In the genomic region with DNA sequence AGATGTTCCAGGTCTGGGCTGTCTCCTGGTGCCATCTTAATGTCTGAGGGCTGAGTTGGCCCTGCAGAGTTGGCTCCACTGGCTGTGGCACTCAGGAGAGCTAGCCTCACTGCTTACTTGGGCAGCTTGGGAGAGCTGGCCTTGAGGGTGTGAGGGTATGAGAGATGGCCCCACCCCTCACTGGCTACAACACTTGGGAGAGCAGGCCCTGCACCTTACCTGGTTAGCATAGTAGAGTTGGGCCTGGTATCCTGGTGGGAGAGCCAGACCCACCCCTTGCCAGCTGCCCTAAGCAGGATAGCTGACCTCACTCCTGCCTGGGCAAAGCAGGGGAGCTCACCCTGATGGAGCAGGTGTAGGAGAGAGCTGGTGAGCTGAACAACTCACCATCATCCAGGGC, we compare ENCODE assay signal across 19 mouse cellular contexts. TPM values are rescaled to one million over a fixed set of nuclear protein-coding genes. Genes with fewer than 3 reads are reported as not detected.
DNase-seq lines count a peak whose midpoint lies in the region; ATAC-seq and TF ChIP-seq lines count a peak whose summit lies in the region.
"Had no signal": no experiment of that assay in that cellular context is flagged by ENCODE, and none has a peak within 500 bp of the region (broad histone marks: within the 10 kb centered on the region; RNA-seq: fewer than 3 reads in every experiment).

No protein-coding gene starts in this region.

- no peak overlapping the region for H3K27ac ChIP-seq in forebrain, embryonic 15.5 days (replicated peaks)
- no peak overlapping the region for H3K27ac ChIP-seq in forebrain, embryonic 11.5 days (ENCODE audit: low read depth, low read length)
- no peak overlapping the region for H3K27ac ChIP-seq in heart, embryonic 14.5 days (replicated peaks in 1 of 2; ENCODE audit: control insufficient read depth in 1 of 2, insufficient read depth in 1 of 2, low read depth in 2 of 2, low read length in 2 of 2)
- no peak overlapping the region for H3K27ac ChIP-seq in lung, embryonic 16.5 days (ENCODE audit: low read length)
- no peak overlapping the region for H3K27ac ChIP-seq in hindbrain, embryonic 15.5 days (replicated peaks)
- H3K27ac ChIP-seq in stomach, postnatal 0 days (replicated peaks): no peak overlapping the region
- H3K27ac ChIP-seq: intestine, embryonic 15.5 days; limb, embryonic 13.5 days; liver, embryonic 13.5 days had no signal

- H3K9me3 ChIP-seq in forebrain, embryonic 15.5 days: no peaks in the 10 kb centered on the region
- H3K9me3 ChIP-seq in forebrain, embryonic 11.5 days (ENCODE audit: control insufficient read depth, low read length): no peaks in the 10 kb centered on the region
- no peaks in the 10 kb centered on the region for H3K9me3 ChIP-seq in heart, embryonic 14.5 days (ENCODE audit: control insufficient read depth, low read length)
- no peaks in the 10 kb centered on the region for H3K9me3 ChIP-seq in lung, embryonic 16.5 days (ENCODE audit: control insufficient read depth, low read length)
- no peaks in the 10 kb centered on the region for H3K9me3 ChIP-seq in hindbrain, embryonic 15.5 days
- no peaks in the 10 kb centered on the region for H3K9me3 ChIP-seq in stomach, postnatal 0 days (ENCODE audit: control insufficient read depth, low read length)
- H3K9me3 ChIP-seq: G1E; intestine, embryonic 15.5 days; limb, embryonic 13.5 days; liver, embryonic 13.5 days had no signal

- H3K9ac ChIP-seq in forebrain, embryonic 15.5 days (replicated peaks): no peak overlapping the region
- no peak overlapping the region for H3K9ac ChIP-seq in forebrain, embryonic 11.5 days (ENCODE audit: low read length)
- H3K9ac ChIP-seq in heart, embryonic 14.5 days (ENCODE audit: low read length): no peak overlapping the region
- H3K9ac ChIP-seq in lung, embryonic 16.5 days (ENCODE audit: low read length): no peak overlapping the region
- H3K9ac ChIP-seq in hindbrain, embryonic 15.5 days: no peak overlapping the region
- H3K9ac ChIP-seq in stomach, postnatal 0 days (ENCODE audit: low read length): no peak overlapping the region
- H3K9ac ChIP-seq: intestine, embryonic 15.5 days; limb, embryonic 13.5 days; liver, embryonic 13.5 days; lung, embryonic 14.5 days had no signal

- no peak for DNase-seq in forebrain, embryonic 11.5 days (ENCODE audit: low spot score)
- no peak for DNase-seq in heart, postnatal 4 days
- DNase-seq in lung, postnatal 36 days: no peak
- DNase-seq in stomach, postnatal 0 days (ENCODE audit: low spot score): no peak
- DNase-seq: adrenal gland, postnatal 25 days; cerebellum, adult 11 months; cerebellum, postnatal 10 days; kidney, postnatal 4 days; liver, embryonic 13.5 days; lung, embryonic 14.5 days; right cerebral cortex, adult 18-20 months had no signal

- peaks cover 3% of the 10 kb centered on the region; the same call in 1 of the 2 replicates for H3K4me1 ChIP-seq in forebrain, embryonic 15.5 days
- no peaks in the 10 kb centered on the region for H3K4me1 ChIP-seq in forebrain, embryonic 11.5 days (replicated peaks; ENCODE audit: control insufficient read depth, insufficient read depth, low read length)
- peaks cover 19 to 52% of the 10 kb centered on the region in 2 experiments for H3K4me1 ChIP-seq in heart, embryonic 14.5 days (ENCODE audit: control insufficient read depth in 2 of 2, insufficient read depth in 2 of 2, low read length in 2 of 2)
- peaks cover 21% of the 10 kb centered on the region for H3K4me1 ChIP-seq in lung, embryonic 16.5 days (replicated peaks; ENCODE audit: control insufficient read depth, insufficient read depth, low read length)
- H3K4me1 ChIP-seq in hindbrain, embryonic 15.5 days (replicated peaks): peaks cover 24% of the 10 kb centered on the region
- no peaks in the 10 kb centered on the region; the same call in 1 of the 2 replicates for H3K4me1 ChIP-seq in stomach, postnatal 0 days (replicated peaks; ENCODE audit: control insufficient read depth, insufficient read depth)
- H3K4me1 ChIP-seq: liver, embryonic 13.5 days had no signal

- ATAC-seq in forebrain, embryonic 15.5 days (replicated peaks): 0 out of 2 replicates have a peak, but pooled peaks have one; percentile 38
- no peak; the same call in 1 of the 2 replicates for ATAC-seq in forebrain, embryonic 11.5 days (replicated peaks; ENCODE audit: low FRiP score)
- 0 out of 2 replicates have a peak, but pooled peaks have one; percentile 29 for ATAC-seq in heart, embryonic 14.5 days (ENCODE audit: insufficient number of reproducible peaks, insufficient read depth, low FRiP score, low read depth)
- ATAC-seq in lung, embryonic 16.5 days (ENCODE audit: low read depth): 0 out of 2 replicates have a peak, but pooled peaks have one; percentile 6
- ATAC-seq in hindbrain, embryonic 15.5 days (ENCODE audit: low FRiP score, low read depth): 0 out of 2 replicates have a peak, but pooled peaks have one; percentile 24
- no peak for ATAC-seq in stomach, postnatal 0 days (ENCODE audit: low FRiP score, low TSS enrichment)
- ATAC-seq: activated CD4-positive, CD25-positive, alpha-beta regulatory T cell, adult 4 months; intestine, embryonic 15.5 days had no signal

- no peak overlapping the region for H3K4me2 ChIP-seq in forebrain, embryonic 15.5 days (replicated peaks)
- H3K4me2 ChIP-seq in forebrain, embryonic 11.5 days (ENCODE audit: low read depth, low read length, severe bottlenecking): no peak overlapping the region
- no peak overlapping the region for H3K4me2 ChIP-seq in heart, embryonic 14.5 days (ENCODE audit: low read length)
- H3K4me2 ChIP-seq in lung, embryonic 16.5 days (ENCODE audit: low read depth, low read length): no peak overlapping the region
- no peak overlapping the region for H3K4me2 ChIP-seq in hindbrain, embryonic 15.5 days
- no peak overlapping the region for H3K4me2 ChIP-seq in stomach, postnatal 0 days (replicated peaks; ENCODE audit: low read depth)
- H3K4me2 ChIP-seq: intestine, embryonic 15.5 days; limb, embryonic 13.5 days; liver, embryonic 13.5 days; lung, embryonic 14.5 days had no signal

- no peak for TF ChIP-seq CTCF in stomach, postnatal 0 days (IDR thresholded peaks at IDR 0.05; ENCODE audit: low read depth)

- no peaks in the 10 kb centered on the region for H3K36me3 ChIP-seq in forebrain, embryonic 15.5 days
- no peaks in the 10 kb centered on the region for H3K36me3 ChIP-seq in forebrain, embryonic 11.5 days (ENCODE audit: control insufficient read depth, insufficient read depth, low read length)
- peaks cover 44% of the 10 kb centered on the region for H3K36me3 ChIP-seq in heart, embryonic 14.5 days (ENCODE audit: control insufficient read depth, insufficient read depth, low read length)
- H3K36me3 ChIP-seq in lung, embryonic 16.5 days (ENCODE audit: control insufficient read depth, insufficient read depth, low read length): peaks cover 4% of the 10 kb centered on the region; the same call in 1 of the 2 replicates
- no peaks in the 10 kb centered on the region for H3K36me3 ChIP-seq in hindbrain, embryonic 15.5 days
- no peaks in the 10 kb centered on the region for H3K36me3 ChIP-seq in stomach, postnatal 0 days (ENCODE audit: control insufficient read depth, insufficient read depth, low read length)
- H3K36me3 ChIP-seq: G1E; intestine, embryonic 15.5 days; liver, embryonic 13.5 days had no signal

- H3K4me3 ChIP-seq in forebrain, embryonic 15.5 days: no peak overlapping the region
- no peak overlapping the region for H3K4me3 ChIP-seq in forebrain, embryonic 11.5 days (ENCODE audit: low read depth, low read length)
- no peak overlapping the region for H3K4me3 ChIP-seq in heart, embryonic 14.5 days (ENCODE audit: control insufficient read depth in 1 of 2, insufficient read depth in 1 of 2, low read depth in 1 of 2, low read length in 2 of 2)
- no peak overlapping the region for H3K4me3 ChIP-seq in lung, embryonic 16.5 days (ENCODE audit: low read length)
- H3K4me3 ChIP-seq in hindbrain, embryonic 15.5 days: no peak overlapping the region
- H3K4me3 ChIP-seq in stomach, postnatal 0 days (ENCODE audit: low read depth, low read length): no peak overlapping the region
- H3K4me3 ChIP-seq: intestine, embryonic 15.5 days; limb, embryonic 13.5 days; liver, embryonic 13.5 days had no signal

- no peaks in the 10 kb centered on the region for H3K27me3 ChIP-seq in forebrain, embryonic 15.5 days
- no peaks in the 10 kb centered on the region for H3K27me3 ChIP-seq in forebrain, embryonic 11.5 days (ENCODE audit: control insufficient read depth, insufficient read depth, low read length)
- H3K27me3 ChIP-seq in heart, embryonic 14.5 days (ENCODE audit: control insufficient read depth, insufficient read depth, low read length): no peaks in the 10 kb centered on the region
- H3K27me3 ChIP-seq in lung, embryonic 16.5 days (ENCODE audit: control insufficient read depth, insufficient read depth, low read depth, low read length): no peaks in the 10 kb centered on the region
- H3K27me3 ChIP-seq in hindbrain, embryonic 15.5 days: no peaks in the 10 kb centered on the region
- no peaks in the 10 kb centered on the region for H3K27me3 ChIP-seq in stomach, postnatal 0 days (ENCODE audit: control insufficient read depth, insufficient read depth, low read length)
- H3K27me3 ChIP-seq: intestine, embryonic 15.5 days; limb, embryonic 13.5 days; liver, embryonic 13.5 days had no signal

- no peak for TF ChIP-seq EP300 in stomach, postnatal 0 days (optimal IDR thresholded peaks at IDR 0.05)

RNA-seq across cellular contexts. Expression of a gene that starts 32.3 kb away (rescaled TPM):
- 125 and 134 TPM in 2 replicates for polyA plus RNA-seq in forebrain, embryonic 15.5 days (2015; fragmentation: Nextera tagmentation; extraction: Ambion mirVana)
- 74.8 and 77.2 TPM in 2 replicates for polyA plus RNA-seq in forebrain, embryonic 11.5 days (2014; fragmentation: Nextera tagmentation; extraction: Ambion mirVana)
- 209 and 215 TPM in 2 replicates for polyA plus RNA-seq in heart, embryonic 14.5 days (2014; fragmentation: Nextera tagmentation; extraction: Ambion mirVana)
- 100 to 1,000 TPM; 571 to 581 TPM for total RNA-seq in heart, postnatal 4 days (2021)
- 169 and 187 TPM in 2 replicates for polyA plus RNA-seq in lung, embryonic 16.5 days (2015; fragmentation: Nextera tagmentation; extraction: Ambion mirVana)
- polyA plus RNA-seq in hindbrain, embryonic 15.5 days (2015; fragmentation: Nextera tagmentation; extraction: Ambion mirVana): 177 and 181 TPM in 2 replicates
- 57.2 and 57.4 TPM in 2 replicates for polyA plus RNA-seq in stomach, postnatal 0 days (2015; fragmentation: Nextera tagmentation; extraction: Ambion mirVana)

Comparison
In these comparisons a context has a peak if more than half of its experiments do, and no peak if none do; other contexts are left out.
1. ATAC-seq: peak in forebrain, embryonic 15.5 days (single experiment), heart, embryonic 14.5 days (single experiment), lung, embryonic 16.5 days (single experiment) and hindbrain, embryonic 15.5 days (single experiment); none in forebrain, embryonic 11.5 days (single experiment) and stomach, postnatal 0 days (single experiment).